Mouse (Mus musculus) ZHBTc4 (cell line): Measurements from ENCODE around the gene Mmp10.

Experiments
- DNase-seq: peaks from one replicate; pipeline ENCODE4 v3.0.0-alpha.2; 2011; ENCODE audit warnings: low read depth, low spot score

Mmp10 gene

DNA sequence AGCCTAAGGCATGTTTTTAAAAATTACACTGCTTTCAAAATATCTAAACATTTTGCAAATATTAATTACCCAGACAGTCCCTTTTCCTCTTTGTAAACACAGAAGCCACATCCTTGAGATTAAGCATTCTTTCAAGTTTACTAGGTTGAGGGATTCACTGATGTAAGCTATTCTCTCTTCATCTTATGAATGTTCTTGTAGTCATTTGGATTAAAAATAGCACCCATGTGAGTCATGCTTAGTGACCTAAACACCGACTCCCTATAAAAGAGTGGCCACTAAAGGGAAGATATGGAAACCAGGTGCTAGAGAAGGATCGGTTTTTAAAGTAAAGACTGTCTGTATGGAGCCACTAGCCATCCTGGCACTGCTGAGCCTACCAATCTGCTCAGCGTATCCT lies at the start of gene Mmp10:
Gene Mmp10 (plus strand): TSS at position 302 of the 400 bp plus-strand sequence.
- DNase-seq = no peak

DNA sequence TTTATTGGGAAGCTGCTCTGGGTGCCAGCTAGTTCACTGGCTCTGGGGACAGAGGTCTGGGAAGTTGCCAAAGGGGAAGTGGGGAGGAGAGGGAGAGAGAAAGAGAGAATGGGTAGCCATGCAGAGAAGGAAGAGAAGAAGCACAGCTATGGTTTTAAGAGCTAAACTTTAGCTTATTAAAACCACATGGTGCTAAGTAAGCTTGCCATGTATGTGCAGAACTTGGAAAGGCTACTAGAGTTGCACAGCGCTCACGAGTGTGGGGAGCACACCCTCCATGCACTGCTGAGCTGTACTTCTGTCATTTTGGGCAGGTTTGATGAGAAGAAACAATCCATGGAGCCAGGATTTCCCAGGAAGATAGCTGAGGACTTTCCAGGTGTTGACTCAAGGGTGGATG lies 48.9 kb upstream of the Mmp10 start:
- DNase-seq = no peak

DNA sequence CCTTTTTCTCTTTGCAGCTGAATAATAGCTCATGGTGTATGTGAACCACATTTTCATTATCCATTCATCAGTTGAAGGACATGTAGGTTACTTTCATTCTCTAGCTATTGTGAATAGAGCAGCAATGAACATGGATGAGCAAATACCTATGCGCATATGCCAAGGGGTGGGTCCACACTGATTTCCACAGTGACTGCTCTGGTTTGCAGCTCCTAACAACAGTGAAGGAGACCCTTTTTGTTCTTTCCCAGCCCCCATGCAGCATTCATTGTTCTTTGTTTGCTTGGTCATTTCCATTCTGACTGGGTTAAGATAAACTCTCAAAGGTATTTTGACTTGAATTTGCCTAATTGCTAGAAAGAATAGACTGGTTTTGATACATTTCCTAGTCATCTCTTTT lies 31.9 kb upstream of the Mmp10 start:
- DNase-seq = no peak

DNA sequence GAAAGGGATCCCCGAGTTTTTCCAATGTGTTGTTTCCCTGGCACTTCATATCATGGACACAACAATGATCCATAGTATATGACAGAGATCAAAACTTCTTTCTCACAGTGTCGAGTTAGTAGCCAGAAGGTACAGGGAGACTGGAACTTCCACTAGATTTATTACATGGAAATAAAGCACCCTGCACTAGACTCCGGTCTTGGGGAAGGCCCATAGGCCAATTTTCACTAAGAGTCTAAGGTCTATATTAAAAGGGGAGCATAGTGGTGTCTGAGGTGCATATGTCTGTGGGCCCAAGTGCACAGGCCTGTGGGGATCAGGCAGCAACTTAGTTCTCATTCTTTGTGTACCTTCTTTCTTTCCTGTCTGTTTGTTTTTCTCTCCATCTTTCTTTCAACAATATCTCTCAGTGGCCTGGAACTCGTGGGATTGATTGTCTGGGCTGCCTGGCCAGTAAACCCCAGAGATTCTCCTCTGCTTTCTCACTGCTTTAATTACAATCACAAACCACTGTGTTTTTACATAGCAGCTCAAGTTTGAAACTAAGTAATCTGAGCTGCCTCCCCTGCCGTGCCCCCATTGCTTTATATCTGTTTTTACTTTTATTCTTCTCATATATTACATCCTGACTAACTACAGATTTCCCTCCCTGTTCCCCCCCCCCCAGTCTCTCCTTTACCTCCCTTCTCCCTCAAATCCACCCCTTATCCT lies 18.3 kb upstream of the Mmp10 start:
- no peak for DNase-seq

DNA sequence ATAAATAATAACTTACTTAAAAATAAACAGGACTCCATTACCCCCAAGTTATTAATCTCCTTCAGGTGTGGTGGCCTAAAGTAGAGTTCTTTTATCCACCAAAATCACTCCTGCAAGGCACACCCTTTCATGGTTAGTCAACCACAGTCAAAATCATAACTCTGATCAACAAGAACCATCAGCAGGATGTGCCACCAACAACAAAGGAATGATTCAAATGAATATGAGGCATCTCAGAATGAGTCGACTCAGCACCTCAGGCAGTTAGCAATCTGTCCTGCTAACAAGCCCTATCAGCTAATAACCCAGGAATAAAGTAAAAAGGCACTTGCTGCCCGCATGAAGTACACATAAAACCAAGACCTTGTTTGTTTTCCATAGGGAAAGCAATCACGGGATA lies 1.0 kb upstream of the Mmp10 start:
- no peak for DNase-seq

DNA sequence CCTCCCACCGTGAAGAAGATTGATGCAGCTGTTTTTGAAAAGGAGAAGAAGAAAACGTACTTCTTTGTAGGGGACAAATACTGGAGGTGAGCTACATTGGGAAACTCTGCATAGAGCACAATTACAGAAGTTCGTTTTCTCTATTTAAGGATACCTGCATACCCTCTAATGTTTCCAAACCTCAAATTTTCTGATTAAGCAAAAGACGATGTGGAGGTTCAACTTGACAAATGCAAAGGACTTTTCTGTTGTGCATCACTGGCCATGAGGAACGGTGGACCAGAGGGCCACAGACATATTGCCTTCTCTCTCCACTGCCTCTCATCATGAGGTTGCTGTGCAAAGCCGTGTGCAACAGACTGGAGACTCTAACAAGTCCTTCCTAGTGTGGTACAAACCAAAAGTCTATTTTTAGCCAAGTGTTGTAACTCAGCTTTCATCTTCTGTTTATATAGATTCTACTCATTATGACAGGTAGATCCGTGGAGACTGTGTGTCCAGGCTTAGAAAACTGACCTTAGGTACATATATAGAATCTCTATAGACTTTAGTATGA lies 5.2 kb downstream of the Mmp10 start:
- DNase-seq = no peak

DNA sequence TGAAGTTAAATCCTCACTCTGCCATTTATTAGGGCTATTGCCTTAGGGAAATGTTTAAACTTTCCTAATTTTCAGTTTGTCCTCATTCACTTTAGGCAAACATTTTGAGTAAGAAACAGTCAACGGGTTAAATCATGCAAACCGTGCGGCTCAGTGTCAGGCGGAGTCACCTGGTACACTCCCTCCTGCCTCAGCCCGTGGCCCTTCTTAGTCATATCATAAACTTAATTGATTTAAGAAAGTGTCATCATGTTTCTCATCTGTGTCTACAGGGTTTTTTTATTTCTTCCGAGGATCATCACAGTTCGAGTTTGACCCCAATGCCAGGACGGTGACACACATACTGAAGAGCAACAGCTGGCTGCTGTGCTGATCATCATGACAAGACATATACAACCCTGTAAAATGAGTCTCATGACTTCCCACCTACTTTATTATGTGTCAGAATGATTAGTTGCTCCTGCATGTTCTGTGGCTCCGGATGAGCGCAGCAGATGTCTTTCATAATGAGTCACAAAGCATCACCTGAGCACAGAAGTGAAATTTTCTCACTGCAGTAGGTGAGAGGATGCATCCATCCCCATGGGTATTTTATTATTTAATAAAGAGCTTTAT lies 7.6 kb downstream of the Mmp10 start:
- no peak for DNase-seq

DNA sequence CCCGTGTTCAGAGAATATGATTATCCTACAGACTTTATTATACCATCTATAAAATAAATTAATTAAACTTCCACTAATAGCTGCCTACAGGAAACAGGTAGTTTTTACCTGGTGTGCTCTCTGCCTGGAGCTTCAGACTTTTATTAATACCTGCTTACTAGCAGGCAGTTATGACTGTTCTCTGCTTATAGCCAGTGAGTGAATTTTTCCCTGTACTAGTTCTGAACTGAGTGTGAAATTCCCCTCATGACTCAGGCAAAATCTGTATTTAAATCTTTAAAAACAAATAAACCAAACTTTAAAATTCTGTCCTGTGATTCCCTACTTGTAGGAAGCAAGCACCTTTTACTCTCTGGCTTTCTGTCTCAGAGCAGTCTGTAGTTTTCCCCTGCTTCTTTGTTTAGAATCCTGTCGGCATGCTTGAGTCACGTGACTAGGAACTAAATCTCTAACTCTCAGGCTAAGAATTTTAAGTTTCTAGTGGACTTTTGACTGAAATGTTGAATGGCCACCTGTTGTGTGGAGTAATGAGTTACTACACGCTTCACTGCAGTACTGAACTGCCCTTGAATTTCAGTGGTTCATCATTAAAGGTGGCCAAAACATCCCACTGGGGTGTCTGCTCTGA lies 15.9 kb downstream of the Mmp10 start:
- DNase-seq = no peak

DNA sequence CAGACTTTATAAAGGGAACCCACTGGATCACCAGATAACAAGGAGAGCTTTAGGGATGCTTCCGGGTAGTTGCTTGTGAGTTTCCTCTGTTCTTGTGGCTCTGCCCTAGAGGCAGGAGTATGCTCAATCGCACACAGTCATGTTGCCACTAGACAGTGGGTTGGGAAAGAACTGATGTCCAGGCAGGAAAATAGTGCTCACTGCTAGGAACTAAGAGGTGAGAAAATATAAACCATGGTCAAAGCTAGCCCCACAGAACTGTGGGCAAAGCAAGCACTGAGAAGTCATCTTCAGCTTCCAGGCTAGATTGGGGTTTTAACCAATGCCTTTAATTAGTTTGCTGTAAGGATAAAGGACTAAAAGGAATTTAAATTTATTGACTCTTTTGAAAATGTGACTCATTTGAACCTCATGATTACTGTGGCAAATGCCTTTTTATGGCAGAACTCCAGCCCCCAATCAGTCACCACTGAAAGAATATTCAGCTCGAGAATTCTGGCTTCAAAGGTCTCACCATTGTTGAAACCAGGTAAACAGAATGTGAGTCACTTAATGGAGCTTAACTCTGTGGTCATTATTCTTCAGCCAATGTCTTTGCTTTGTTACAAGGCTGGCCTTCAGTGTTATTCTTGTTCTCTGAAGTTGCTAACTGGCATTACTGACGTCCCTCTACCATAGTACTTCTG lies 24.2 kb downstream of the Mmp10 start:
- no peak for DNase-seq

DNA sequence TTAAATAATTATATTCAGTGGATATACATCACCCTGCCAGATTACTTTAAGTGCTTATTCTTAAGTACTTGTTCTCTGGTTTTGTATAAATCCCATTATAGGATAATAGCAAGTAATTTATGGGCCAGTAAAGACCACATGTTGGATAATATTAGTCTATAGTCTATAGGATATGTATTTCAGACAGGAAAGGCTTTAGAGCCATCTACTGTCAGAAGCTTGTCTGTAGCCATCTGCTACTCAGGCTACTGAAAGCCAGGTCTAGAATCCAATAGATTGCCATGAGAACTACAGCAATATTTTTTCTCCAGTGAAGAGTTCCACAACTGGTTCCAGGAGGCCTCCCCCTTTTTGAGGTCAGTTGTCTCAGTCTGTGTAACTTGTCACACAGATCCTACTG lies 40.6 kb downstream of the Mmp10 start:
- no peak for DNase-seq

DNA sequence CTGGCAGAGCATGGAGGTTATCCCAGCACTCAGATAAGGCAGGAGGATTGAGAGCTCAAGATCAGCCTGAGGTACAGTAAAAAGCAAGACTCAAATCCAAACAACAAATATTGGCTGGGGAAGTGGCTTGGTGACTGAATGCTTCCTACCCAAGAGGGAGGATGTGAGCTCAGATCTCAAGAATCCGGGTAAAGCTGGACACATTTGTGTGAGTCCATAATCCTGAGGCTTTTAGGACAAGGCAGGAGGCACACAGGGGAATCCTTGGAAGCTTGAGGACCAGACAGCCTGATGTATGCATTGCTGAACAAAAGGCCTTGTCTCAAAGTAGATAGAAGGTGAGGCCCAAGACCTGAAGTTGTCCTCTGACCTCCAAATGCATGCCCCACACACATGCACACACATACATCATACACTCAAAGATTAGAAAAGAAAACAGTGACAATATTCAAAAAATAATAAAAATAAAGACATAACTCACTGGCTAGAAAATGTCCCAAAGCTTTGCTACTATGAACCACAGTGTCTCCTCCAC lies 42.8 kb downstream of the Mmp10 start:
- no peak for DNase-seq

DNA sequence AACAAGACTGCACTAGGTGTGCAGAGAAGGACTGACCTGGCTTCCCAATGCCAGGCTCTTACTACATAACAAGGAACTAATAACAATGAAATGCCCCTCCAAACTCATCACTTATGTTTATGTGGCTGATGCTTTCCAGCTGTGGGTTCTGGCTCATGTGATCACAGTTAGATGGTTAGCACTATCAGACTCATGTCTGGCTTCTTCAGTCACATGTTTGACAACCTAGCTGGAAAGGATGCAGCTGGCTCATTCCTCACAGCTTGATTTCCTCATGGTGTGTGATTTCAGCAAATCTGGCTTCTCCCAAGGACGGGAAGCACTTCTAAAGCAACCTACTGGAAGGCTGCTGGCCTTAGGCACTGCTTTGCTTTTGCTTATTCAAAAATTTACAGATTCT lies 43.3 kb downstream of the Mmp10 start:
- no peak for DNase-seq

DNA sequence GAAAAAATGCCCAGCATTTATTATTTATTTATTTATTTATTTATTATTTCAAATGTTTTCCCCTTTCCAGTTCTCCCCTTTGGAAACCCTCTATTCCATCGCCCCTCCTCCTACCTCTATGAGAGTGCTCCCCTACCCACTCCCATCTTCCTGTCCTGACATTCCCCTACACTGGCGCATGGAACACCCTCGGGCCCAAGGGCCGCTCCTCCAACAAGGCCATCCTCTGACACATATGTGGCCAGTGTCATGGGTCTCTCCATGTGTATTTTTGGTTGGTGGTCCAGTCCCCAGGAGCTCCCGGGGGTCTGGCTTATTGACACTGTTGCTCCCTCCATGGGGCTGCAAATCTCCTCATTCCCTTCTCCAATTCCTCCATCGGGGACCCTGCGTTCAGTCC lies 43.8 kb downstream of the Mmp10 start:
- no peak for DNase-seq

DNA sequence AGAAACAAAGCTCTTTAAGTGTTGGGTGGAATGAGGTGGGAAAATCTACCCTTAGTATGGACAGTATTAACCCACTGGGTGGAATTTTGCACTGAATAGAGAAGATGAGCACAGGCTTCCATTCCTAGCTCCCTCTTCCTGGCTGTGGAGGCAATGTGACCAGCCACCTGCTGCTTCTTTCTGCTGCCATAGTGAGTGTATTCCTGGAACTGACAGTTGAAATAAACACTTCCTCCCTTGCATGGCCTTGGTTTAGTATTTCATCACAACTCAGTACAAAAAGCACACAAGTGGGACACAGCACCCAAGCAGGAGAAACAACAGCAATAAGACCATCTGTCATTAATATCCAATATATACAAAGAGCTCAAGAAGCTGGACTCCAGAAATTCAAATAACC lies 49.8 kb downstream of the Mmp10 start:
- DNase-seq = no peak

DNA sequence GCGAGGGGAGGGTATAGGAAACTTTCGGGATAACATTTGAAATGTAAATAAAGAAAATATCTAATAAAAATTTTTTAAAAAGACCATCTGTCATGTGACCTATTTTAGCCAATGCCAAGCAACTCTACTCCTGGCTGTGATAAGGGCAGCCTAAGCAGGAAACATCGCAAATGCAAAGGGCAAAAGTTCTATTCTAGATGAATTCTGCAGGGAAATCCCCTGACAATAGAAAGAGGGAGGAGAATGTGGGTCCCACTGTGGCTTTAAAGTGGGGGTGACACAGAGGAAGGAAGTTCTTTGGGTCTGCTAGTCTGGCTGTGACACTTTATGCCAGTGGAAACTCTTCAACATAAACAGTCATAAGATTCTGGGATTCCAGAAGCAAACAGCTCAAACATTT lies 51.4 kb downstream of the Mmp10 start:
- DNase-seq = no peak

DNA sequence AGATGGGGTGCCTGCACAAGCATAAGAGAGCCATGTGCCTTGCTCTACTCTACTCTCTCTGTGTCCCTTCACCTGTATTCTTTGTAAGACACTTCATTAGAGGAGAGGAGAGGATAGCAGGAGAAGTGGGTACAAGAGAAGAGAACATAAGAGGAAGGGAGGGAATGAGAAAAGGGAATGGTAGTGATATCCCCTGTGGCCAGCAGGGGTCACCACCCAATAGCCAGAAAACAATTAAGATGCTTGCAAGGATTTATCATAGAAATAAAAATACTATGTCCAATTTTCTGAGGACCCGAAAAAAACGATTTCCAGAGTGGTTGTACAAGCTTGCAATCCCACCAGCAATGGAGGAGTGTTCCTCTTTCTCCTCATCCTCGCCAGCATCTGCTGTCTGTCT lies 52.2 kb downstream of the Mmp10 start:
- DNase-seq = peak; percentile 35

DNA sequence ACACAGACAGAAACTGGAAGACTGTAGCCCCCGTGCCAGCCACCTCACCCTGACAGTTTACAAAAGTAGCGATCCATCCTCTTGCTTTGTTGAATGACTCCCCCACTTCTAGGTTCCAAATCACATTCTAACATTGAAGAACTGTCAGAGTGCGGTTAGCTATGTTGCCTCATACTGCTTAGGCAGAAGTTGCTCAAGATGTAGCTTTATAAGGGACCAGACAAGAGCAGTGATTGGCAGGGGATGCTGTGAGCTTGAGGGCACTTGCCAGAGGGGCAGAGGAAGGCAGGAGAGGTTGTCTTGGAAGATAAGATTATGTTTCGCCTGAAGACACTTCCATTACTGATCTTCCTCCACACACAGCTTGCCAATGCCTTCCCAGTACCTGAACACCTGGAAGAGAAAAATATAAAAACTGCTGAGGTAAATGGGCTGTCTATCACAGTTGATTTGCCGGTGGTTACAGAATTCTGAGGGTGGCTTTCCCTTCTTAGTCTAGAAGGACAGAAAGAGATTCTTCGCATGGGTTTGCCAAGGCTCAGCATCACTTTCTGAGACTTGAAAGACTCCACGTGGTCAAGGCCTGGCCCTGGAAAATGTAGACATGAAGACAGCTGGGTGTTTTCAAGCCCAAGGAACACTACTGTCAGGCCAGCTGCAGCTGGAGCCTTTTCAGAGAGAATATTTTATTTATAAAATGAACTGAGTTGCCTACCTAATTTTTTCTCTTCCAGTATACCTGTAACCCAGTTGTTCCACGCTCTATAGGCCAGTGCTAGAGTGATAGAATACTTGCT lies 56.3 kb downstream of the Mmp10 start, which contains the start of gene Mmp8:
Gene Mmp8 (plus strand): TSS at position 236 of the 797 bp plus-strand sequence.
- DNase-seq = no peak
